Mouse (Mus musculus) B cell, adult 62 days (primary cell): Measurements from ENCODE around the gene Olfr1357. TPM values are rescaled to one million over a fixed set of nuclear protein-coding genes. Genes with fewer than 3 reads are reported as not detected.

Source experiments
- total RNA-seq: library from RNA; stranded (reverse); gene quantifications from 4 replicates; pipeline ENCODE4 v1.2.4, GENCODE M21; 2023

Gene Olfr1357
- total RNA-seq: not detected in 4 replicates

GRCm38 (mm10) chr10:78617974-78618373, at the start of gene Olfr1357:
Gene Olfr1357 (minus strand): TSS chr10:78618074.

DNA sequence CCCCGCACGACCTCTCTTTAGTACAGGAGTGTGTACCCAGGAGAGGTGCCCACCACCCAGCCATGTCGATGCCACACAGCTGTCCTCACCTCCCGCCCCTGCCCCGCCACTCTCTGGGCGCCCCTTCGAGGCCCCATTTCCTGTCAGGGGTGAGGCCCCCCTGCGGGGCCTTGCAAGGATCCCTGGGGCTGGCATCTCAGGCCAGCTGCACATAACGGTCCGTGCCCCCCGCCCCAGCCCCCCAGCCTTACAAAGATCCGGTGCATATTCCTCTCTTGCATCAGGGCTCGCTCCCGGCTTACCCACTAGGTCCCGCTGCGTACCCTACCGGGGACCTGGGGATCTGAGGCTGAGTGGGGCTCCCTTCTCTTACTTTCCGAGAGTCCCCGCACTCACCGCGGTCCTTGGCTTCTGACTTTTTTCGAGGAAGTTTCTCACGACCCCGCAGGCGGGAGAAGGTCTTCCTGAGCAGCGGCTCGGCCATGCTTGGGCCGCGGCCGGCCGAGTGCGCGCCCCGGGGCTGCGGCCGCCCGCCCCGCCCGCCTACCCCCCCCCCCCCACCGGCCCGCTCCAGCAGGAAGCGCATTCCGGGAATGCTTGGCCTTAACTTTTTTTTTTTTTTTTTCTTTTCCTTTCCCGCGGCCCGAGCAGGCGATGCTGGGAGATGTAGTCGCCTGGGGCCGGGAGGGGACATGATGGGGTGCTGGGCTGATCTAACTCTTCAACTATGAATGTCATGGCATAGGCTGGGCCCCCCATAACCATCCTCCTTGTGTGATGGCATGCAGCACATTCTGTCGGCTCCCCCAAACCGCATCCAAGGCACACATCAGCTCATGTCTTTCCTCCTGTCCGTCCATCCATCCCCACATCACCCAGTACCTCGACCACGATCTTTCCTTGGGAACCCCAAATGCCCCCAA, 26.2 kb downstream of the Olfr1357 start, which contains the start of gene Syde1:
TSS of gene Syde1 (minus strand) at position 559 of the 923 bp plus-strand sequence.

DNA sequence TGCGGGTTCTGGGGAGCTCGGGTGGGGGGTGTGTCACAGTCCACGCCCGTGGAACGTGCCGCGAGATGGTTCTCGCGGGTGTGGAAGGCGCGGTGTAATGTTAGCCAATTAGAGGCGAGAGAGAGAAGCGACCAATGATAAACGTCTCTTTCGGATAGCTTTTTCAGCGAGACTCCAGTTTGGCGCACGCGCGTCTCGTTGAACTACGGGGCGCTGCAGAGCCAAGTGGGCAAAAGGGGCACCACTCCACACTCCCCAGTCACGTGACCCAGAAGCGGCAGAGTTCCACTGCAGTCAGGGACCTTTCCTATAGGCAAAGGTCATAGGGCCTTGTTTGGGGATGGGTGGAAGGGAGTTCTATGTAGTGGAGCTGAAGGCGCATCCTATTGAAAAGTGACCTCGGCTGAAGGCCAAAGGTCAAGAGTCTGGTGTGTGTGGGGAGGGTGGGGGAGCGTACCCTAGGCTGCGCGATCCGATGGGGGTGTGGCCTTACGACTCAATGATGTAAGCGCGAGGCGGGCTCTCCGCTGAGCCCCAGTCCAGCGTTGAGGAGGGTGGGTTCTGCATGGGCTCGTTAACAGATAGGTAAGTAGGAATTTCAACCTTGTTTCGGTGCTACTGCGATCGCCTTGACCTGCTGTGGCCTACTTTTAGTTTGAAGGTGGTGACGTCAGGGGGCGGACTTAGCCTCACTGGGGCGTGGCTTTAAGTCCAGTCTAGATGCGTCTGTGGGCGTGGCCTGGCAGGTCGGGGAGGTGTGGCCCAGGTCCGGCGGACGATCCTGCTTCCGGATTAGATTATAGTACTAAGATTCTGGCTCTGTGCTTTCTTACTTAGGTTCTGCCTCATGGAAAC, 43.4 kb downstream of the Olfr1357 start, which contains the start of gene Ilvbl:
TSS of gene Ilvbl (plus strand) at position 97 of the 855 bp plus-strand sequence.

Other genes with a start within 250 kb of the Olfr1357 start
- gene Rrp1, start 205.0 kb downstream of the Olfr1357 start, total RNA-seq: 376 to 391 TPM (median 377 TPM) in 4 replicates
- gene Cstb, start 192.4 kb downstream of the Olfr1357 start, total RNA-seq: 48.4 to 62.6 TPM (median 58.4 TPM) in 4 replicates
- gene Pdxk, start 153.1 kb downstream of the Olfr1357 start, total RNA-seq: 49.3 to 62.0 TPM (median 53.7 TPM) in 4 replicates
- gene Olfr1358, start 100.6 kb downstream of the Olfr1357 start, total RNA-seq: not detected in 4 replicates
- 87.6 to 101 TPM (median 88.0 TPM) in 4 replicates for gene Ilvbl, start 43.7 kb downstream of the Olfr1357 start, total RNA-seq
- 0.75 to 1.3 TPM (median 1.1 TPM) in 4 replicates for gene Syde1, start 26.1 kb downstream of the Olfr1357 start, total RNA-seq
- gene Casp14, start 100.2 kb upstream of the Olfr1357 start, total RNA-seq: not detected in 4 replicates
- gene Ccdc105, start 135.0 kb upstream of the Olfr1357 start, total RNA-seq: not detected in 4 replicates
- gene Slc1a6, start 162.4 kb upstream of the Olfr1357 start, total RNA-seq: not detected in 4 replicates
- not detected in 4 replicates for gene Olfr1356, start 234.1 kb upstream of the Olfr1357 start, total RNA-seq